Mouse (Mus musculus) embryonic fibroblast, embryonic 13.5 days (primary cell): ENCODE measurements at regions not wholly inside any gene's neighbourhood (a gene's known extent, or its start where the extent isn't known, plus 50 kb on each side); places are given as distances from the start of the nearest gene placed in this dataset.

Experiments
- CTCF ChIP-seq: IDR thresholded peaks from 2 replicates; pipeline ENCODE4 v1.5.1; 2011; ENCODE audit warnings: mild to moderate bottlenecking, control low read depth, low read length, moderate library complexity, borderline replicate concordance; ENCODE audit not compliant: insufficient read depth
- POLR2A ChIP-seq: IDR thresholded peaks from 2 replicates; pipeline ENCODE4 v1.6.1; 2011; ENCODE audit warnings: low read depth, mild to moderate bottlenecking, control low read depth, low read length, moderate library complexity

- no peak for TF ChIP-seq CTCF
- no peak for TF ChIP-seq POLR2A
Measured at GRCm38 (mm10) chr5:141131036-141131435, 110.3 kb upstream of the Sdk1 start.
